Mouse (Mus musculus): ENCODE measurements around the gene Gm21976.
A peak's percentile ranks its signal among the peaks of the same experiment; 100 is the strongest.

Gm21976 gene

DNA sequence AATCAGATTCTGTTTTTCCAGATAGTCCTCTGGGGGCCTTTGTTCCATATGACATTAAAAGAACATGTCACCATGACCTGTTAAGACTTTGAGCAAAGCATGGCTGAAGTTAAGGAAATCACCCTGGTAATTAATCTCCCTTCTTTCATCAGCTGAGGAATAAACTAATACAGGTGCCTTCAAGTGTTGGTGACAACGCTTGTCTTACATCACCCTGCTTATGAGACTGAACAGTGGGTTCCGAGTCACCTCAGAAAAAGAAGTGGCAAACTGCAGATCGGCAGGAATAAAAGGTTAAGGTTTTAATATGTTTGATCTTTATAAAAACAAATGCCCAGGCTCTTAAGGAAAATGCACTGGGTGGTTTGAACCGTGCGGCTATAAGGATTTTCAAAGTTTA, at the start of gene Gm21976:
Gm21976 (plus strand) TSS at position 202 of the 400 bp plus-strand sequence.
- DNase-seq (ENCODE audit: low spot score): no peak

DNA sequence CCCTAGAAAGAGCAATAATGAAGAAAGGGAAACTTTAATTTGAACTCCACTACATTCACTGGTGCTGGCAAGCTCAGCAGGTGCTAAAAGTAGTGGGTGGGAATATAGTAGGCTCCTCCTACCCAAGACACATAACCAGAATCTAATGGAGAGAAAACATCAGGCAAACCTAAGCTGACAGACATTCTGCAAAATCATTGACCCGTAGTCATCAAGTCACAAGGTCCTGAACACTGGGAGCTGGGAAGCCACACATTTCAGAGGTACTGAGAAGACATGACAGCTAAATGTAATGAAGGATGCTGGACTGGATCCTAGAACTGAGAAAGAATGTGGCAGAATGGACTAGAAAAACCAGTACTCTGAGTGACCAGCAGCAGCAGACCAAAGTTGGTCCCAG, 49.2 kb upstream of the Gm21976 start:
- DNase-seq (ENCODE audit: low spot score): no peak

DNA sequence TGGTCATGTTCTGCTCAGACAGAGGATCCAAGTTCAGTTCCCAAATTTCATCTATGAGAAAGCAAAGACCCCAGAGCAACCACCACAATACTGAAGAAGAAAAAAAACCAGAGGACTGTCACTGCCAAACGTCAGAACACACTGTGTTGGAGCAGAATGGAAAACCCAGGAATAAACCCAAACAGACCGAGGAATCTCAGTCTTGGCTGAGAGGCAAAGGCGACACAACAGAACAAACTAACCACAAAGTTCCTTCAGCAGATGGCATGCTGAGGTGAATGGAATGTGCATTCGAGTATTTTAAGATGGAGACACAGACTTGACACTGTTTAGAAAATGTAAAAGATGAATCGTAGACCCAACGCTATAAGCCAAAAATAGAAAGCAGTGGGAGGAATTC, 44.2 kb upstream of the Gm21976 start:
- DNase-seq (ENCODE audit: low spot score): no peak

DNA sequence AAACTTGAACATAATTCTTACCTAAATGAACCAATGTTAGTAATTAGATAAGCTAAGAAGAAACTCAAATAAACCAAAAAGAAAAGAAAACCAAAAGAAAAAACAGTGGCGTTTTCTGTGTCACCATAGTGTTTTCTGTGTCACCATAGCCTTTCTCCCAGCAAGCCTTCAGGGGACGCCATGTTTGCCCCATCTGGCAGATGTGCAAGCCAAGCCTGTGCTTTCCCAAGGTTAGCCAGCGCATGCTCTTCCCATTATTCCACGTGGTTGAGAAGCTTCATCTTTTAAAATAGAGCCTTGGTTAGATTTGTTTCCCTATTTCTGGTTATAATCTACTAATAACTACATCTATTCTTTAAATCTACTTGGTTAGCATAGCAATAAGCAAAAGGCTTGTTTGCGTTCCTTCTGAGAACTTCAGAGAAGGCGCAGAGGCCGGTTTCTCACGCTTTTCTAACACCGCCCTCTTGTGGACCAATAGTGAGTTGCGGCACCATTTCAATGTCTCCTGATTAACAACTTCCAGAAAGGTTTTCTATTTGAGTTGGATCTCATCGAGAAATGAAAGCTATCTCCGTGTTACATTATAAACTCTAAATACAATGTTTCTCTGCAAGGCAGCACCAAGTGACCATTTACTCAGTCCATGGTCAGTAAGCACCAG, 39.6 kb upstream of the Gm21976 start:
- peak; percentile 38 for DNase-seq (ENCODE audit: low spot score)

DNA sequence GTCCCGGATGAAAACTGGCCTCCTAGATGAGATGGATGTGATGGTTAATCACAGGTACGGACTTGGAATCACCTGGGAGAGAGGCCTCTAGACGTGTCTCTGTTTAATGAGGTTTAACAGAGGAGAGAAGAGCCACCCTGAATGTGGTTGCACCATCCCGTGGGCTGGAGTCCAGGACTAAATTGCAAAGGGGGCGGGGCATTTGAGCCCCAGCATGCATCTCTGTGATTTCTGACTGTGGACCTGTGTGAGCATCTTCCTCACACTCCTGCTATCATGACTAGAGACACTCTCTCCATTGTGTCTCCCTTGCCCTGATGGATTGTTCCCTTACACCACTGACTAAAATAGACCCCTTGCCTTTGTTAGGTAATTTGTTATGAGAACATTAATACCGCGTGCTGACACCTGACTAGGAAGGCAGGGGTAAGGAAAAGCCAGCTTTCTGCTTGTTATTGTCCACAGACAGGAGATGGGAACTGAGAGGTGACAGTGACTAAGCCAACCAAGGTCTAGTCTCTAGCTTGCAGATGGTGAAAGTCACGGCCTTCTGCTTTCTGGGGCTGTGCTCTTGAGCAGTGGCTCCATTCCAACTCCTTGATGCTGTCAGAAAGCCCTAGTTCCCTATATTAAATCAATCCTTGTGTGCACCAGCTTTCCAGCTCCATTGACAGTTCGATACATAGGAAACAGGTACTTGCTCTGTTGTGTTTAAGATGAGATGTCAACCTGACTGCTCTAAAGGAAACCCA, 38.0 kb upstream of the Gm21976 start:
- no peak for DNase-seq (ENCODE audit: low spot score)

DNA sequence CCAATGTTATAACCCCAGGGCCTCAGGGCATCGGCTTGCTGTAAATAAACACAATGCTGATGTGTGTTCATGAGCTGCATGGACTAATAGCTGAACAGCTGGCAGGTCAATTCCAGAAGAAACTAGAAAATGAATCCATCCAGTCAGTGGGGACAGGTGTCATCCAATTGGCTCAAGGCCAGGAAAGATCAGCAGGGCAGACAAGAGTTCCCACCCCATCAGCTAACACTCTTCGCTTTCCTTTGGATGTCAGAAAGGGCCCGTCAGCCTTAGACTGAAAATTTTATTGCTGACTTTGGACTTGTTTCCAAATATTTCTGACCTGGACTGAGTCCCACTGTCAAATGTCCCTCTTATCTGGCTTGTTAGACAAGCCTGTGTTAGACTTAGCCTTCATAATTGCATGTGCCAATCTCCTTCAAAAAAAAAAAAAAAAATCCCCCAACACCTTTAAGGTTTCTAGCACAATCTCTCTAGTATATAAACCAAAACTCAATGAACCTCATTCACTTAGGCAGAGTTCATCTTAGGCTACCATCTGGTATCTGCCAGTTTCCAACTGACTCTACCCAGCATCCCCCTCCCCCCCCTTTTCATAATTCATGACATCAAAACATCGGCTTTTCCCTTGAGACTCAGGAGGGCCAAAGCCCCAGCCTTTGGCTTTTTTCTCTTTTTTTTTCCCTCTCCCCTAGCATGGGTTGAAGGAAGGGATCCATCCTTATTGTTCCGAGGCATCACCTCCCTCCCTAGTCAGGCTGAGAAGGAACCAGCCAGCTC, 34.9 kb upstream of the Gm21976 start:
- no peak for DNase-seq (ENCODE audit: low spot score)

DNA sequence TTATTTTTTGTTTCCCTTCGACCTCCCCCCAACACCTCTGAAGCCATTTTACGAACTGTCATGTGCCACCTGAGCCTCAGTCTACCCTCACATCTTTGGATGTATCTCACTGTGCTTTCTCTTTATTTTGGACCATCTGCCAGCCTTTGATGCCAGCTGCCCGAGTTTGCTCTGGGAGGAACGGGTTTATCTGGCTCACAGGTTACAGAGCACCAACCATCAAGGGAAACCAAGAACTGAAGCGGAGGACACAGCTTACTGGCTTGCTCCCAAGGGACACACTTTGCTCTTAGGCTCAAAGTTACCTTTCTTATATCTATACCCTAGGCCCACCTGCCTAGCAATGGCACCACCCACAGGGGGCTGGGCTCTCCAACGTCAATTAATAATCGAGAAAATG, 34.3 kb upstream of the Gm21976 start:
- DNase-seq (ENCODE audit: low spot score): no peak

DNA sequence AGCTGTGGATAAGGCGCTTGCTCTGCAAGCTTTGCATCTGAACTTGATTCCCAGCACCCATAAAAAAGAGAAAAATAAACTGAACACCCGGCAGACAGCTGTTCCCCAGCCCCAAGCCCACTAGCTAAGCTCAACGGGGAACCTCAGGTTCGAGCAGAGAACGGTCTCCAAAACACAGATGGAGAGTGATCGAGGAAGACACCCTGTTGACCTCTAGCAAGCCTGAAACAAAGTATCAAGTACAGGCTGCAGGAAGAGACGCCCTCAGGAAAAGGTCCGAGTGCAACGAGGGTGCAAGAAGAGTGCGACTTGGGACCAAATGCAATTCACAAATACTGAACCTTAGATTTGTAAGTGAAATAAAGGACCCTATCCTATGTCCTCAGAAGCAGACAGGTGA, 30.1 kb upstream of the Gm21976 start:
- DNase-seq (ENCODE audit: low spot score): no peak

DNA sequence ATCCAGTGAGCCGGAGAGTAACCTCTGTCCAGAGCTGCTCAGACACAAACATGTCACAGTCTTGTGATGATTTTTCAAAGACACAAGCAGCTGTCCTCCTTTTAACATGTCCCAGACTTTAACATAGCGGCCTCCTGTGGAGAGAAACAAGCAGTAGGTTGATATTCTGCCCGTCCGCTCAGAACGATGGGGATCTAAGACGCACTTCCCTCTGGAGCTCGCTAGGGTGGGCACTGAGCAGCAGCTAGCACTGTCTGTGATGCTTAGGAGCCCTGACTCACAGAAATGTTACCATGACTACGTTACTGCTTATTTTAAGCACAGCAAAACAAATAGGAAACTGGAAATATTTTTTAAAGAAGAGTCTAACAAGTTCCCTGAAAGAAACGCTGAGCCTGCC, 24.8 kb upstream of the Gm21976 start:
- DNase-seq (ENCODE audit: low spot score): peak; percentile 51

DNA sequence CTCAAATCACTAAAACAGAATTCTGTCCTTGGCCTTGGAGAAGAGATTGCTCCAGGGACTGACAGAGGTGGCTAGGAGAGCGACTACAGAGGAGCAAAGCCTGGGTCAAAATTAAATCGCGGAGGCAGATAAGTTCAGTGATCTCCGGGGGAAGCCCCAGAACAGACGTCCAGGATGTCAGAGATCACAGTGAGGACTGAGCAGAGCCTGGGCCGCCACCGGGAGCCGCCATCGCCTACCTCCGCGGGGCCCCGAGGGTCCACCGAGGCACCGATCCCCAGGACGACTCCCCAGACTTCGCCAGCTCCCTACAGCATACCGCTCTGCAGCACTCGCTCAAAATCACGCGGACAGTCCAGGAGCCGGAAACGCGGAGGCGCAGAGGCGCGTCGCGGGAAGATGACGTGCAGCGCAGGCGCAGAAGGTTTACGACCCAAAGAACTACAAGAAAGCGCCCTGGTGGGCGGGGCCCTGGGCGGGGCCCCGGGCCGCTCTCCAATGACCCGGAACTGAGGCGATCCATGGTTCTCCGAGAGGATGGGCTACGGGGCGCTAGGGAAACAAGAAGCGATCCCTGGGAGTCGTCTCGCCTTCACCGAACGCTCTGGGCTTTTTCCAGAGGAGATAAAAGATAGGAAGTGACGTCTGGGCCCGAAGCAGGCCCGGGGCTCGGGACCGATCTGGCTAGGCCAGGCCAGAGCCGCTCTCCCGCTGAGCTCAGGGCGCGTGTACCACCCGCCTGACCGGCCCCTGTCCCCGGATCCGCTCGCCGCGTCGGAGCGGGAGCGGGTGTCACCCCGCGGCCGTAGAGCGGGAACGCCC, 16.8 kb upstream of the Gm21976 start, which contains the start of the genes Utp15 and Ankra2:
Utp15 (minus strand) TSS at position 406 of the 822 bp plus-strand sequence.
Ankra2 (plus strand) TSS at position 439 of the 822 bp plus-strand sequence.
- peak; percentile 97 for DNase-seq (ENCODE audit: low spot score)

DNA sequence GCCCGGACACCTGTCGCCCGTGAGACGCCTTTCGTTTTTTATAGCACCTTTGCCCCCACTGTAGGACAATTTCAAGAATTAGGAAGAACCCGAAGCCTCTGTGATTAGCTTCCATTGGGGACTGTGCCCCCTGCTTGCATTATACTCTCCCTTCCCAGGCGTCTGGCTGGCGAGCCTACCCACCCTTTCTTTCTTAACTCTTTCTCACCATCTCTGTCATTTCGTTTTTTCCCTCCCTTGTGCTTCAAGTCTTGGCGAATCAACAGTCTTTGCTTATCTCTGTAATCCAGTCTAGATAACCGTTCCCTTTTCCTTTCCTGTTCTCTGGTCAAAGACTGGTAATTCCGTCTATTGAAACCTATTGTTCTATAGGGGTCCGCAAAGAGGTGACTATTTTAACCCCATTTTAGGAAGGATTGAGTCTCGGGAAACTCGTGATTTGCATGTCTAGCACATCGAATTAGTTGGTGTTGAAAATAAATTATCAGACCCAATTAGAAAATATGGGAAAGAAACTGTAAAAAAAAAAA, 16.2 kb upstream of the Gm21976 start:
- no peak for DNase-seq (ENCODE audit: low spot score)

DNA sequence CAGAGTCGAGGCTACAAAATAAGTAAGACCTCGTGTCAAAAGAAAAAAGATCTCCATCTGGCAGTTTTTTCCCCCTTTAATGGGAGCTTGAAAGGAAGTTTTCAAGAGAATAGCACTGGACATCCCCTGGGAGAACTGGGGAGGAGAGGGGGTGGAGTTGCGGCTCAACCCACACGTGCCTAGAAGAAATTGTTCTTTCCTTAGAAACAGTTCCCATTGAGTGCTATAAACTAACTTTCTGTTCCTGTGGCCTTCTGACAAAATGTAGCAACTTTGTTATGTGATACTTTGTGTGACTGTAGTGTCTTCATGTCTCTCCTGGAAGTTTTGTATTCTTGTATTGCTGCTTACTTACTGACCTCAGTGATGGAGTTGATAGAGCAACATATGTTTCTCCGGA, 15.6 kb upstream of the Gm21976 start:
- no peak for DNase-seq (ENCODE audit: low spot score)

DNA sequence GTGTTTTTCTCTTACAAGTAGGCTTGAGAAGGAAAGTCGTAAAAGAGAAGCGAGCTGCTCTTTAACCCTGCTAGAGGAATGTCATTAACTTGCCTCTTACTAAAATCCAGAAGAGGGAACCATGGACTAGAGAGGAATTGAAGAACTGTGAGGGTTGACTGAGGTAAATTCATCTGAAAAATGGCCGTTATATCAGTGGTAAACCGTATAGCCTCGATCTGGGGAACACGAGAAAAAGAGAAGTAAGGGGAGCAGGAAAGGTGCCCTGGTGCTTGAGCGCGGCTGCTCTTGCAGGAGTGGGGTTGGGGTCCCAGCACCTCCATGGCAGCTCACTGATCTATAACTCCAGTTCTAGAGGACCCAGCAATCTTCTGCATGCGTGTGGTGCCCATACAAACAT, 5.7 kb upstream of the Gm21976 start:
- DNase-seq (ENCODE audit: low spot score): no peak

DNA sequence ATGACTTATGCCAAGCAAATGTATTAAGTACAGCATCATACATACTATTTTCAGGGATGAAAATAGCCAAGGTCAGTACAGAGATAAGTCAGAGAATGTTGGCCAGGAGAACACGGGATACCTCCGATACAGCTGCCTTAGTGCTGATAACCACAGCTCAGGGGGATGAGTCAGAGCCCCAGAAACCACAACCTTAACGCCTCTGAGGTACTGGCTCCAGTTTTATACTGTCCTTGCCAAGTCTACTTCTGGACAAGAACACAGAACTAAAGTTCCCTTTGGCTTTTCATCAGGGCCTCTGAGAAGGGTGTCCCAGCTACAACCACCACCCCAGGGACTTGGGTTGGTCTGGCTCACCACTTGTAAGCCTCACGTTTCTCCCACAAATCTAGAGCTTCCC, 4.0 kb upstream of the Gm21976 start:
- no peak for DNase-seq (ENCODE audit: low spot score)

DNA sequence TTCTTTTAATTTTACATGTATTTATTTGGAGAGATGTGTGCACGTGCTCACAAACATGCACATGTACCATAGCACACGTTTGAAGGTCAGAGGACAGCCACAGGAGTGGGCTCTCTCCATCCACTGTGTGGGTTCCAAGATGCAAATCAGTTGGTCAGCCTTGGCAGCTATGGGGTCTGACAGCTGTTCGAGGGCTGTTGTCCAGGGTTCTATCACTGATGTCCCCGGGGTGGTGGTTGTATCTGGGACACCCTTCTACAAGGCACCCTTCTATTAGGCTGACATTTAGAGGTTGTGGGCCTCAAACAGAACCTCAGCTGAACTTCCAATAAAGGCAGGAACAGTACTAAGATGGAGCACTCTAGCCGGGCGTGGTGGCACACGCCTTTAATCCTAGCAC, 3.4 kb upstream of the Gm21976 start:
- DNase-seq (ENCODE audit: low spot score): no peak

DNA sequence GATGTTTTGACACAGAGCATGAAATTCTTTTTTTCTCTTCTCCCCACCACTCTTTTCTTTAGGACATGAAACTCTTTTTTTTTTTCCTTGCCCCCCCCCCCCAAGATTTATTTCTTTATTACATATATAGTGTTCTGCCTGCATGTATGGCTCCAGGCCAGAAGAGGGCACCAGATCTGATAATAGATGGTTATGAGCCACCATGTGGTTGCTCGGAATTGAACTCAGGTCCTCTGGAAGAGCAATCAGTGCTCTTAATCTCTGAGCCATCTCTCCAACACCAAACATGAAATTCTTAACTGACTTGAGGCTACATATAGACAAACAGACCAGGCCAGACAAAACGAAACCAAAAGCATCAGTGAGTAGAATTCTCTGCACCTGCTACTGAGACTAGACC, 2.2 kb upstream of the Gm21976 start:
- no peak for DNase-seq (ENCODE audit: low spot score)

DNA sequence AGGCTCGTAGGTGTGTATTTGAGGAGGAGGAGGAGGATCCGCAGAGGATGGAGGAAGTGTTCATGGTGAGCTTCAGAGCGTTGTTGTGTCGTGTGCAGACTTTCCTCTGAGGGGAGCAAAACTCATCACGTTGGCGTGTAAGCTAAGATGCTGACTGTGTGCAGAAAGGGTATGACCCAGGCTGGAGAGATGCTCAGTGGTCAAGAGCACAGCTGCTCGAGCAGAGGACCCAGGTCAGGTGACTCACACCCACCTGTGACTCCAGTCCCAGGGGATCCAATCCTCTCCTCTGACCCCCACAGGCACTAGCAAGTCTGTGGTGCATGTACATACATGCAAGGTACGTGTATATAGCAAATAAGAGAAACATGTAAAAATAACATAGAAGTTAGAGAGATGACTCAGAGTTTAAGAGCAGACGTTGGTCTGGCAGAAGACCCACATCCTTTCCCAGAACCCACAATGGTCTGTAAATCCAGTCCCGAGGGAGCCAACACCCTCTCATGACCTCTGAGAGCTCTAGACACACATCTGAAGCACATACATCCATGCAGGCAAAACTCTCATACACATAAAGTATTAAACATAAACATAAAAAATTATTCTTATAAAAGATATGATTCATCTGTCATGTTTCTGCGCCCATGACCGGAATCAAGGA, 1.4 kb downstream of the Gm21976 start:
- DNase-seq (ENCODE audit: low spot score): no peak

DNA sequence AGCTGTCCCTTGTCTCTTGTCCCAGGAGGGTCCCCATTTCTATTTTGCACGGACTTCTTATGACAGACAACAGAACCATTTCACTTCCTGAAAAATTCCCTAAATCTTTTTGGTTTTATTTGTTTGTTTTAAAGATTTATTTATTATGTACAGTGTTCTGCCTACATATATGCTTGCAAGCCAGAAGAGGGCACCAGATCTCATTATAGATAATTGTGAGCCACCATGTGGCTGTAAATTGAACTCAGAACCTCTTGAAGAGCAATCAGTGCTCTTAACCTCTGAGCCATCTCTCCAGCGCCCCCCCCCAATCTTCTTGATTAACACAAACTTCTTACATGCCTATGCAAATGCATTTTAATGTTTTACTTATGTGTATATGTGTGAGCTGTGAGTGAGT, 11.0 kb downstream of the Gm21976 start:
- no peak for DNase-seq (ENCODE audit: low spot score)

DNA sequence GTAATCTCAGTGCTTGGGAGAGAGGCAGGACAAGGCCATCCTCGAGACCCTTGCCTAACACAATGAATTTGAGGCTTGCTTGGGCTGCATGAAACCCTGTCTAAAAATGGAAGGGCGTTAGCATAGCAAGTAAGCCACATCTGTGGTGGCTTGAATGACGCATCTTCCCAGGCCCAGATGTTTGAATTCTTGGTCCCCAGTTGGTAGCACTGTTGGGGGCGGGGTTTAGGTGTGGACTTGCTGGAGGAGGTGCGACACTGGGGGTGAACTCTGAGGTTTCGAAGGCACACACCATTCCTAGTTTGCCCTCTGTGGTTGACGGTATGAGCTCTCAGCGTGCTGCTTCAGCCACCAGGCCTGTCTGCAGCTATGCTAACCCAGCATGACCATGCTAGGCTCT, 12.0 kb downstream of the Gm21976 start:
- DNase-seq (ENCODE audit: low spot score): no peak

DNA sequence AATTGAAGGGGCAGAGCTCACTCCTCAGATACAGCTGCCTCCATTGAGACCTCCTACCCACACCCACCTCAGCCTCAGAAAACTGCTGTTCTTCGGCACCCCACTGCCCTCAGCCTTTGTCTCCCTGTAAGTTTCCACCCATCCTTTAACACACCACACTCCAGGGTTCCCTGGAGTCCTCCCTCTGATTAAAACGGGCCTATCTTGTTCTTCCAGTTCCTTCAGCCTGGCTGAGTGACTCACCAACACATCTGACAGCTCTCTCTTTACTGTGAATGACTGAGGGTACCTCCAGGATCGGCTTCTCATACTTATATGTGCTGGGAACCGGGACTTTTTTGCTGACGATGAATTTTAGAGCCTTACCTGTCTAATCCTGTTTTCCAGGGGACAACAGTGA, 16.4 kb downstream of the Gm21976 start:
- no peak for DNase-seq (ENCODE audit: low spot score)

DNA sequence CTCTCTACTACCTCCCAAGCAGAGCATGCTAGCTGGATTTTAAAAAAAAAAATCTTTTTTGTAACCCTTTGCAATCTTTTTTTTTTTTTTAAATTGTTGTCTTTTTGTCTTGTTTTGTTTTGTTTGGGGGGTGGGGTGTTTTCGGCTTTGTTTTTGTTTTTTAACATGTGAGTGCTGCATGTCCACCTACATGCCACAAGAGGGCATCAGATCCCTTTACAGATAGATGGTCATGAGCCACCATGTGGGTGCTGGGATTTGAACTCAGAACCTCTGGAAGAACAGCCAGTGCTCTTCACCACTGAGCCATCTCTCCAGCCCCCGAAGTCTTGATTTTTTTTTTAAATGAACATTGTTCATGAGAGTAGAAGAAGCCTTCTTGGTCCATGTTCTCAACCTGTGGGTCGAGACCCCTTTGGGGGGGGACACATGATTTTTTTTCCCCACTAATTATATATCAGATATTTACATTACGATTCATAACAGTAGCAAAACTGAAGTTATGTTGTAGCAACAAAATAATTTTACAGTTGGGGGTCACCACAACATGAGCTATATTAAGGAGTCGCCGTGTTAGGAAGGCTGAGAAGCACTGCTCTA, 18.3 kb downstream of the Gm21976 start:
- no peak for DNase-seq (ENCODE audit: low spot score)
